Comparison of ENCODE assay signal across 23 mouse cellular contexts in the genomic region with DNA sequence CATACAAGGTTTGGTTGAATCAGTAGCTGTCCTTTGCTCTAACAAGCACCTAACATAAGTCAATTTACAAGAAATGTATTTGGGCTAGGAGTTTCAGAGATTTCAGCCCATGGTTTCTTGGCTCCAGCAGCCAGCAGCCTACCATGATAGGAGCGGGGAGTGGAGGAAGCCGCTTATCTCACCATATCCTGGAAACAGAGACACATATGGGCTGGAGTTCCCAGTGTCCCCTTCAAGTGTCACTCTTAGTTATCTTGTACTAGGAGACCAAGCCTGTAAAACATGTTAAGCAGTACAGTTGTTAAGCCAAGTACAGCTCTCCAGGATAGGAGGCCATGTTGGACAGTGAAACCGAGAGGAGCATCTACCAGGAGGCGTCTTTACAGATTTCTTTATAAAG.
DNase-seq lines count a peak whose midpoint lies in the region; ATAC-seq and TF ChIP-seq lines count a peak whose summit lies in the region.
"Had no signal": no experiment of that assay in that cellular context is flagged by ENCODE, and none has a peak within 500 bp of the region (broad histone marks: within the 10 kb centered on the region; RNA-seq: fewer than 3 reads in every experiment).

No protein-coding gene starts in this region.

- no peaks in the 10 kb centered on the region for H3K36me3 ChIP-seq in heart, embryonic 14.5 days (ENCODE audit: control insufficient read depth, insufficient read depth, low read length)
- H3K36me3 ChIP-seq in heart, embryonic 10.5 days: peaks cover 2% of the 10 kb centered on the region; the same call in 1 of the 2 replicates
- H3K36me3 ChIP-seq in liver, embryonic 13.5 days: peaks cover 6% of the 10 kb centered on the region; the same call in 1 of the 2 replicates
- H3K36me3 ChIP-seq: forebrain, embryonic 15.5 days; stomach, embryonic 15.5 days had no signal

- H3K9me3 ChIP-seq in heart, embryonic 14.5 days (ENCODE audit: control insufficient read depth, low read length): 0 out of 2 replicates have a peak, but pooled peaks cover 3% of the 10 kb centered on the region
- H3K9me3 ChIP-seq in heart, embryonic 10.5 days: peaks cover 3% of the 10 kb centered on the region; the same call in 1 of the 2 replicates
- H3K9me3 ChIP-seq in liver, embryonic 13.5 days (replicated peaks): no peaks in the 10 kb centered on the region
- H3K9me3 ChIP-seq: forebrain, embryonic 15.5 days; stomach, embryonic 15.5 days had no signal

- no peak for DNase-seq in heart, embryonic 10.5 days (ENCODE audit: low spot score)
- peak; percentile 37 for DNase-seq in liver, embryonic 13.5 days
- DNase-seq in thymus, postnatal 4 days: no peak
- no peak for DNase-seq in kidney, adult 11 months
- DNase-seq in gastrocnemius, adult 2 months: no peak
- DNase-seq: adrenal gland, postnatal 25 days; cerebellum, adult 11-12 months; cerebellum, postnatal 10 days; kidney, postnatal 14 days; layer of hippocampus, adult 9-11 months; lung, postnatal 4 days; midbrain, embryonic 14.5 days; retina, postnatal 1 day; right cerebral cortex, postnatal 25 days had no signal

- peak; percentile 47; the same call in 1 of the 2 replicates for ATAC-seq in heart, embryonic 14.5 days (ENCODE audit: insufficient number of reproducible peaks, insufficient read depth, low FRiP score, low read depth)
- peak; percentile 49; the same call in 1 of the 2 replicates for ATAC-seq in erythroblast, adult 5-6 weeks (replicated peaks; ENCODE audit: low FRiP score, poor library complexity, severe bottlenecking)
- ATAC-seq in liver, embryonic 13.5 days (ENCODE audit: low read depth): peak; percentile 78
- ATAC-seq in megakaryocyte progenitor cell, adult 5-6 weeks (replicated peaks; ENCODE audit: poor library complexity): peak; percentile 69
- ATAC-seq: forebrain, embryonic 15.5 days; intestine, postnatal 0 days; lung, postnatal 0 days had no signal

- no peak overlapping the region for H3K4me3 ChIP-seq in heart, embryonic 14.5 days (ENCODE audit: control insufficient read depth in 1 of 2, insufficient read depth in 1 of 2, low read depth in 1 of 2, low read length in 2 of 2)
- H3K4me3 ChIP-seq in heart, embryonic 10.5 days: no peak overlapping the region
- no peak overlapping the region for H3K4me3 ChIP-seq in liver, embryonic 13.5 days (replicated peaks)
- H3K4me3 ChIP-seq in gastrocnemius, adult 2 months: no peak overlapping the region
- H3K4me3 ChIP-seq: forebrain, embryonic 10.5 days; forebrain, embryonic 15.5 days; stomach, embryonic 15.5 days had no signal

- TF ChIP-seq CTCF in gastrocnemius, adult 2 months (IDR thresholded peaks at IDR 0.05): no peak

- peaks cover 16 to 50% of the 10 kb centered on the region in 2 experiments for H3K4me1 ChIP-seq in heart, embryonic 14.5 days (ENCODE audit: control insufficient read depth in 2 of 2, insufficient read depth in 2 of 2, low read length in 2 of 2)
- peaks cover 57% of the 10 kb centered on the region for H3K4me1 ChIP-seq in heart, embryonic 10.5 days
- peaks cover 73% of the 10 kb centered on the region for H3K4me1 ChIP-seq in liver, embryonic 13.5 days (replicated peaks)

- no peak overlapping the region for H3K9ac ChIP-seq in heart, embryonic 14.5 days (ENCODE audit: low read length)
- H3K9ac ChIP-seq in liver, embryonic 13.5 days: no peak overlapping the region
- H3K9ac ChIP-seq: forebrain, embryonic 15.5 days; hindbrain, embryonic 14.5 days; stomach, embryonic 15.5 days had no signal

- H3K27ac ChIP-seq in heart, embryonic 14.5 days (replicated peaks in 1 of 2; ENCODE audit: control insufficient read depth in 1 of 2, insufficient read depth in 1 of 2, low read depth in 2 of 2, low read length in 2 of 2): peak overlapping the region; percentile 2 to 31; a peak in 2 of 4 replicates
- H3K27ac ChIP-seq in heart, embryonic 10.5 days: no peak overlapping the region
- peak overlapping the region; percentile 20; the same call in 1 of the 2 replicates for H3K27ac ChIP-seq in liver, embryonic 13.5 days
- H3K27ac ChIP-seq in gastrocnemius, adult 2 months: no peak overlapping the region
- H3K27ac ChIP-seq: forebrain, embryonic 10.5 days; forebrain, embryonic 15.5 days; hindbrain, embryonic 14.5 days; stomach, embryonic 15.5 days had no signal

- intact Hi-C loops in gastrocnemius, adult 2 months (cut with DNase I): no loop called here

- no peaks in the 10 kb centered on the region for H3K27me3 ChIP-seq in heart, embryonic 14.5 days (ENCODE audit: control insufficient read depth, insufficient read depth, low read length)
- no peaks in the 10 kb centered on the region for H3K27me3 ChIP-seq in heart, embryonic 10.5 days (ENCODE audit: insufficient read depth, poor library complexity, severe bottlenecking)
- no peaks in the 10 kb centered on the region for H3K27me3 ChIP-seq in liver, embryonic 13.5 days
- H3K27me3 ChIP-seq: forebrain, embryonic 15.5 days; stomach, embryonic 15.5 days had no signal

- 33% methylated on average over 4 of the region's 4 CpGs for whole genome bisulfite sequencing in heart, embryonic 14.5 days
- WGBS in heart, embryonic 10.5 days: 44% methylated on average over 4 of the region's 4 CpGs
- WGBS in liver, embryonic 13.5 days (ENCODE audit: insufficient replicate concordance): 42% methylated on average over 4 of the region's 4 CpGs

- H3K4me2 ChIP-seq in heart, embryonic 14.5 days (ENCODE audit: low read length): no peak overlapping the region
- peak overlapping the region; percentile 26 for H3K4me2 ChIP-seq in liver, embryonic 13.5 days
- H3K4me2 ChIP-seq: forebrain, embryonic 15.5 days; hindbrain, embryonic 14.5 days; stomach, embryonic 15.5 days had no signal

Comparison
In these comparisons a context has a peak if more than half of its experiments do, and no peak if none do; other contexts are left out.
1. H3K27ac ChIP-seq: peak in heart, embryonic 14.5 days (2 of 2) and liver, embryonic 13.5 days (single experiment); none in heart, embryonic 10.5 days (single experiment) and gastrocnemius, adult 2 months (single experiment).
2. Peak in every context shown above with its lines, with median percentiles within 50 percentile points of each other: ATAC-seq.